Mouse (Mus musculus) olfactory bulb, adult 2 months (tissue): ENCODE measurements around the gene Fars2. TPM values are rescaled to one million over a fixed set of nuclear protein-coding genes. Genes with fewer than 3 reads are reported as not detected.

Experiments used
- H3K27ac ChIP-seq: fragments of 200-500 bp; 2 replicates; pipeline ENCODE4 v1.5.1; 2012; ENCODE audit warnings: low read depth, low read length; ENCODE audit not compliant: insufficient read depth
- H3K4me1 ChIP-seq: fragments of 200-500 bp; 2 replicates; pipeline ENCODE4 v1.6.1; 2012; ENCODE audit warnings: low read length; ENCODE audit not compliant: control insufficient read depth, insufficient read depth
- H3K4me3 ChIP-seq: fragments of 200-500 bp; 2 replicates; pipeline ENCODE4 v1.5.1; 2012; ENCODE audit warnings: mild to moderate bottlenecking, low read depth, low read length, moderate library complexity; ENCODE audit not compliant: insufficient read depth
- CTCF ChIP-seq: fragments of 200-500 bp; IDR thresholded peaks from 2 replicates; pipeline ENCODE4 v1.5.1; 2012; ENCODE audit warnings: low read depth, mild to moderate bottlenecking, low read length, moderate library complexity; ENCODE audit not compliant: insufficient read depth
- POLR2A ChIP-seq: fragments of 200-500 bp; IDR thresholded peaks from 2 replicates; pipeline ENCODE4 v1.6.1; 2012; ENCODE audit warnings: mild to moderate bottlenecking, low read depth, low read length, moderate library complexity; ENCODE audit not compliant: insufficient read depth
- WGBS: fragments of 180-500 bp; shearing (Covaris S2); methylation state at CpG from one replicate; pipeline ENCODE4 v1.1.7; 2018; 5-methylcytosine and 5-hydroxymethylcytosine counted together
- polyA plus RNA-seq: library from polyadenylated mRNA; stranded (reverse); fragments of >200 nt; gene quantifications from 2 replicates; pipeline ENCODE4 v1.2.4, GENCODE M21; 2012; ENCODE audit warnings: low replicate concordance; ENCODE audit not compliant: missing spikeins, insufficient read depth, insufficient read length

The Fars2 gene
- polyA plus RNA-seq, 1 experiment, result not detected

GRCm38 (mm10) chr13:36725881-36726280, 608.7 kb downstream of the Fars2 start:
- WGBS, result 6% methylated on average over 8 of the region's 8 CpGs

GRCm38 (mm10) chr13:36726551-36726950, 609.3 kb downstream of the Fars2 start:
- peaks cover 18% of the 10 kb centered on the region for H3K4me1 ChIP-seq
- H3K27ac ChIP-seq, result no peak overlapping the region
- 2% methylated on average over 24 of the region's 24 CpGs for WGBS
- H3K4me3 ChIP-seq, result no peak overlapping the region
- TF ChIP-seq POLR2A (no peak), CTCF (no peak)

More at GRCm38 (mm10) chr13:36725881-36726280, 608.7 kb downstream of the Fars2 start:
- H3K27ac ChIP-seq, result no peak overlapping the region
- TF ChIP-seq POLR2A (no peak), CTCF (no peak)
- H3K4me3 ChIP-seq, result no peak overlapping the region
- peaks cover 15% of the 10 kb centered on the region for H3K4me1 ChIP-seq

- peaks cover 22% of the 10 kb centered on the region for H3K4me1 ChIP-seq
- no peak overlapping the region for H3K27ac ChIP-seq
- H3K4me3 ChIP-seq, result peak overlapping the region; percentile 17
- TF ChIP-seq POLR2A, result no peak
- no peak for TF ChIP-seq CTCF
- 3% methylated on average over 34 of the region's 34 CpGs for WGBS
Measured at GRCm38 (mm10) chr13:36726951-36727778, 610.0 kb downstream of the Fars2 start.

GRCm38 (mm10) chr13:36727779-36728470, 610.7 kb downstream of the Fars2 start:
- 10% methylated on average over 23 of the region's 23 CpGs for WGBS
- Histone ChIP-seq H3K4me3 (no peak overlapping the region), H3K27ac (no peak overlapping the region), H3K4me1 (peaks cover 23% of the 10 kb centered on the region)
- TF ChIP-seq POLR2A (no peak), CTCF (no peak)

- WGBS, result 30% methylated on average over 5 of the region's 5 CpGs
- H3K4me3 ChIP-seq, result no peak overlapping the region
- H3K27ac ChIP-seq, result no peak overlapping the region
- peaks cover 23% of the 10 kb centered on the region for H3K4me1 ChIP-seq
- TF ChIP-seq POLR2A (no peak), CTCF (no peak)
Measured at GRCm38 (mm10) chr13:36728509-36728908, 611.3 kb downstream of the Fars2 start.

- 30% methylated on average over 13 of the region's 13 CpGs for WGBS
- 0 out of 2 replicates have a peak overlapping the region, but pooled peaks have one; percentile 5 for H3K4me3 ChIP-seq
- H3K4me1 ChIP-seq, result peaks cover 18% of the 10 kb centered on the region
- H3K27ac ChIP-seq, result no peak overlapping the region
- TF ChIP-seq CTCF, result no peak
- no peak for TF ChIP-seq POLR2A
Measured at GRCm38 (mm10) chr13:36729731-36730340, 612.6 kb downstream of the Fars2 start.

- H3K4me1 ChIP-seq, result peaks cover 18% of the 10 kb centered on the region
Measured at GRCm38 (mm10) chr13:36730341-36730761, 613.1 kb downstream of the Fars2 start.

GRCm38 (mm10) chr13:36731016-36731930, 614.1 kb downstream of the Fars2 start:
- Histone ChIP-seq H3K4me3 (peak overlapping the region; percentile 12), H3K27ac (0 out of 2 replicates have a peak overlapping the region, but pooled peaks have one; percentile 25), H3K4me1 (peaks cover 20% of the 10 kb centered on the region)
- TF ChIP-seq POLR2A (no peak), CTCF (no peak)
- WGBS, result 10% methylated on average over 34 of the region's 34 CpGs

More at GRCm38 (mm10) chr13:36730341-36730761, 613.1 kb downstream of the Fars2 start:
- TF ChIP-seq CTCF (no peak), POLR2A (no peak)
- Histone ChIP-seq H3K27ac (no peak overlapping the region), H3K4me3 (0 out of 2 replicates have a peak overlapping the region, but pooled peaks have one; percentile 5)
- 26% methylated on average over 14 of the region's 14 CpGs for WGBS
